Mouse (Mus musculus): Measurements from ENCODE around the gene Bmi1.

Gene Bmi1

DNA sequence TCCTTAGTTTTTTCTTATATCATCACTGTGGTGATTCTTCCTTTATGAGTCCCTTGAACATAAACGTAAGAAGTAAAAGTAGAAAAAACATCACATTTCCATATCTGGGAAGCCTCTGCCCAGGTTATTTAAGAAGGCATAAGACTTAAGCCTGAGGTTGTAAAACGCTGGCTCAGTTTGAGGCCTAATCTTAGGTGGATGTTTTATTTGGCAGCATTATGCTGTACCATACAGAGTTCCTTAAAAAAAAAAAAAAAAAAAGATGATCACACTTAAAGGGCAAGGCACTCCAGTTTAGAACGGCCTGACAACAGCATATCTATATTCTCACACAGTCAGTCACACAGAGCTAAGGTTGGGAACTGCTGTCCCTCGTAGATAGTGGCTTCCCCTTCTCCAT is 49.1 kb downstream of the Bmi1 start:
- no peak for DNase-seq (ENCODE audit: low spot score)

- DNase-seq (ENCODE audit: low spot score) = no peak
Measured at GRCm38 (mm10) chr2:18731718-18732117, 54.9 kb downstream of the Bmi1 start.

- no peak for DNase-seq (ENCODE audit: low spot score)
Measured at GRCm38 (mm10) chr2:18734394-18735127, 57.7 kb downstream of the Bmi1 start.
